In the genomic region with DNA sequence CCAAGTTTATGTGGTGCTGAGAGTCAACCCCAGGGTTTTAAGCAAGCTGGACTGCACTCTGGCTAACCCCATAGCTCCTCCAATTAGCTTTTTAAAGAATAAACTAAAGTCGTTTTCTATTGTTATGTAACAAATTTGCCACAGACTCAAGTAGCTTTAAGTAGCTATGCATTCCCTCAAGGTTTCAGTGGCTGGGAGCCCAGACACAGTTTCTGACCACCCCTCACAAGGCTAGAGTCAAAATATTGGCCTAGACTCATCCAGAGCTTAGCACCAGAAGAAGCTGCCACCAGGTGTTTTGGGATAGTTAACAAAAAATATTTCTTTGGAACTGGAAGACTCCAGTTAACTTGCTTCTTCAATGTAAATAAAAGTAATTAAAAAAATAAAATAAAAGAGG, we compare ENCODE assay signal across 20 mouse cellular contexts.
"Had no signal": no experiment of that assay in that cellular context is flagged by ENCODE, and none has a peak within 500 bp of the region (broad histone marks: within the 10 kb centered on the region; RNA-seq: fewer than 3 reads in every experiment).

No protein-coding gene starts in this region.

- H3K9me3 ChIP-seq: heart, embryonic 10.5 days; heart, embryonic 12.5 days; hindbrain, embryonic 10.5 days; hindbrain, embryonic 12.5 days; intestine, embryonic 15.5 days; limb, embryonic 15.5 days; liver, embryonic 12.5 days had no signal

- H3K4me3 ChIP-seq: gastrocnemius, adult 2 months; heart, embryonic 10.5 days; heart, embryonic 12.5 days; hindbrain, embryonic 10.5 days; hindbrain, embryonic 12.5 days; intestine, embryonic 15.5 days; layer of hippocampus, adult 2 months; left cerebral cortex, adult 2 months; limb, embryonic 15.5 days; liver, embryonic 12.5 days had no signal

- H3K36me3 ChIP-seq: heart, embryonic 10.5 days; heart, embryonic 12.5 days; hindbrain, embryonic 10.5 days; hindbrain, embryonic 12.5 days; intestine, embryonic 15.5 days; limb, embryonic 15.5 days; liver, embryonic 12.5 days had no signal

- DNase-seq: gastrocnemius, adult 2 months; gastrocnemius, postnatal 10 days; gastrocnemius, postnatal 25 days; heart, postnatal 4 days; kidney, adult 18-20 months; kidney, adult 8-10 months; kidney, postnatal 14 days had no signal

- H3K4me1 ChIP-seq: intestine, embryonic 15.5 days; liver, embryonic 12.5 days had no signal

- H3K27me3 ChIP-seq: heart, embryonic 12.5 days; hindbrain, embryonic 12.5 days; intestine, embryonic 15.5 days; limb, embryonic 15.5 days; liver, embryonic 12.5 days had no signal

- ATAC-seq: inflammation-experienced regulatory T-cells, adult 6 months; intestine, embryonic 15.5 days; intestine, postnatal 0 days; liver, embryonic 12.5 days had no signal

- H3K4me2 ChIP-seq: heart, embryonic 12.5 days; hindbrain, embryonic 12.5 days; hindbrain, embryonic 14.5 days; intestine, embryonic 15.5 days; limb, embryonic 15.5 days; liver, embryonic 12.5 days had no signal

- H3K27ac ChIP-seq: gastrocnemius, adult 2 months; heart, embryonic 10.5 days; hindbrain, embryonic 12.5 days; hindbrain, embryonic 14.5 days; intestine, embryonic 15.5 days; kidney, postnatal 0 days; layer of hippocampus, adult 2 months; limb, embryonic 15.5 days; liver, embryonic 12.5 days had no signal

- H3K9ac ChIP-seq: heart, embryonic 12.5 days; hindbrain, embryonic 12.5 days; hindbrain, embryonic 14.5 days; intestine, embryonic 15.5 days; limb, embryonic 15.5 days; liver, embryonic 12.5 days had no signal
